Mouse (Mus musculus): ENCODE results near the gene Rftn2. TPM values are rescaled to one million over a fixed set of nuclear protein-coding genes. Genes with fewer than 3 reads are reported as not detected.
A peak's percentile ranks its signal among the peaks of the same experiment; 100 is the strongest.
"Not testable (repeated sequence)": the region's sequence is repeated elsewhere in the genome, so short reads cannot be mapped to it uniquely, and the experiment has no call there.

Gene Rftn2
- polyA plus RNA-seq, 1 experiment from 2014 or later: 1.1 TPM

DNA sequence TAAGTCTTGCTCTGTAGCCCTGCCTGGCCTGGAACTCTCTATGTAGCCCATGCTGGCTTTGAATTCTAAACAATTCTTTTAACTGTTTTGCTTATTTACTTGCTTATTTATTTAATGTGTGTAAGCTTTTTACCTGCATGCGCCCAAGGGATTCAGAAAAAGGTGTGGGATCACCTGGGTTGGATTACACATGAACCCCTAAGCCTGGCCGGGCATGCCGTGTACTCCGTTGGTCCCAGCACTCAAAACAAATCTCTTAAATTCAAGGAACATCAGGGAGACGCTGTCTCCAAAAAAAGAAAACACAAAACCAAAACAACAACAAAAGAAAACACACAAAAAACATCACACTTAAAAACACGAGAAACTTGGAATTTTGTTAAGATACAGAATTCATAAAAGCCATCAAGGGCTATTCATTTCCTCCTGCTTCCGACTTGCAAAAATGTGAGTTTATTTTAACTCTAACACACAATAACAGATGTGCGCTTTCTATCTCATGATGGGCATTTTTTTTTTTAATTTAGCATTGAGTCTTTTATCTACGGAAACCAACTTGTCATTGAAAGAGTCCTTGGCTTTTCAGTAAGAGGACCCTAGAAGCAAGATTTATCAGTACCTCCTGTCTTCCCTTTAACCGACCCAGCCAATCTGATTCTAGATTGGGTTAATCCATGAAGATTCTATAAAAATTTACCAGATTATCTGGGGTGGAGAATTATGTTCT is 96.2 kb downstream of the Rftn2 start:
- no peak for DNase-seq (ENCODE audit: low spot score)

DNA sequence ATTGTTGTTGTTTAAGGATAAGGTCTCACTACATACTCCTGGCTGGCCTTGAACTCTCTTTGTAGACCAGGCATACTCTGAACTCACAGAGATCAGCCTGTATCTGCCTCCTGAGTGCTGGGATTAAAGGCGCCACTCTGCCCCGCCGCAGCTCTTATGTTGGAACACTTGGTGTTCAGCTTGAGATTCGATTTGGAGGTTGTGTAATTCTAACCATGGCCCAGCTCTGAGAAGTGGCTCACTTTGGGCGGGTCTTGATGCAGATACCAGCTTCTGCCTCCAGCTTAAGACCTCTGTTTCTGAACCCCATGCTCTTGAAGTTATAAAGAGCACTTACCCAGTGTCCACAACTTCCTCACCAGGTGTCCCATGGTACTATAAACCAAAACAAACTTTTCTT is 96.9 kb downstream of the Rftn2 start:
- peak; percentile 14 for DNase-seq (ENCODE audit: low spot score)

DNA sequence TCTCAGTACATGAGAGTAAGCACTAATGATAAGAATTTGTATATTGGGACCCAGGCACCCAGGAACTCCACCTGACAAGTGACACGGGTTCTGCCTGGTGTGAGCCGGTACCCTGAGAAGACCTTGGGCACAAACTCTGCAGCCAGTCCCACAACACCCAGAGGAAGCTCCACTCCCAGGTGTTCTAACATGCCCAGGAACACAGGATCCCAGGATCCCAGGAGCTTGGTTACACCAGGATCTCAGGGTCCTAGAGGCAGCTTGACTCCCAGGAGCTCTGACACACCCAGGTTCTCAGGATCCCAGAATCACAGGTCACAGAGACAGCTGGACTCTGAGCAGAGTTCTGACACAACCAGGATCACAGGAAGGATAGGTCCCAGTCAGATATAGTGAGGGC is 102.4 kb downstream of the Rftn2 start:
- DNase-seq (ENCODE audit: low spot score): not testable (repeated sequence)

DNA sequence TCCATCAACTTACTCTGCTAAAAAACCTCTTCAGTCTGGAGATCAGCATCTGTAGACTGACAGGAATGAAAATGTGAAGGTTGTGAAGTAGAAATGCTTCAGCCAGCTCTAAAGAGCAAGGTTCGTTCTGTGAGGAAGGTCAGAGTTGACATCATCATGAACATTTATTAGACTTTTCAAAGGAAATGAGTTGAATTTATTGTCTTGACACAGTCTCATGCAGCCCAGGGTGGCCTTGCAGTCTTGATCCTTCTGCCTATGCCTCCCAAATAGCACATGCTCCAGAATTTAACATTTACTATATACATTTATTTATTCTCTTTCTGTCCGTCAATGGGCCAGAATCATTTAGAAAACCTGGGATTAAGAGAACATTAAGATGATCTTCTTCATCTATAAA is 103.0 kb downstream of the Rftn2 start:
- no peak for DNase-seq (ENCODE audit: low spot score)

DNA sequence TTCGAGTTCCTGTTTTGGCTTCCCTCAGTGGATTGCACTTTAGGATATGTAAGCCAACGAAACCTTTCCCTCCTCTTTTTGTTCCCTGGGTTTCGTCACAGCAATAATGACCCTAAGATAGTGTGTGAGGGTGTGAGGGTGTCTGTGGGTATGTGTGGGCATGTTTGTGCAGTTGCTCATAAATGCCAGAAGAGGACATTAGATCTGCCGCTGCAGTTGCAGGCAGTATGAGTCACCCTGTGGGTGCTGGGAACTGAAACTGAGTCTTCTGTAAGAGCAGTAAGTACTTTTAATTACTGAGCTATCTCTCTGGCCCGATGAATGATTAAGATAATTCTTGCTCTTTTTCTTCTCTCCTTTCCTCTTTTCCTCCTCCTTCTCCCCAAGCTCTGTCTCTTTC is 103.5 kb downstream of the Rftn2 start:
- no peak for DNase-seq (ENCODE audit: low spot score)

Other genes with a start within 250 kb of the Rftn2 start
- gene Sf3b1, start 199.3 kb downstream of the Rftn2 start, polyA plus RNA-seq (2015; fragmentation: Nextera tagmentation; extraction: Ambion mirVana): 390 and 430 TPM in 2 replicates
- gene Coq10b, start 174.0 kb downstream of the Rftn2 start, polyA plus RNA-seq (2015; fragmentation: Nextera tagmentation; extraction: Ambion mirVana): 18.6 and 19.9 TPM in 2 replicates
- gene Hspe1, start 138.7 kb downstream of the Rftn2 start, polyA plus RNA-seq (2015; fragmentation: Nextera tagmentation; extraction: Ambion mirVana): 316 and 385 TPM in 2 replicates
- 258 and 291 TPM in 2 replicates for gene Hspd1, start 138.5 kb downstream of the Rftn2 start, polyA plus RNA-seq (2015; fragmentation: Nextera tagmentation; extraction: Ambion mirVana)
- 127 and 149 TPM in 2 replicates for gene Mob4, start 95.6 kb downstream of the Rftn2 start, polyA plus RNA-seq (2015; fragmentation: Nextera tagmentation; extraction: Ambion mirVana)
- gene Mars2, start 10.4 kb upstream of the Rftn2 start, polyA plus RNA-seq (2015; fragmentation: Nextera tagmentation; extraction: Ambion mirVana): 3.5 and 3.8 TPM in 2 replicates
- gene Boll, start 136.7 kb upstream of the Rftn2 start, polyA plus RNA-seq (2015; fragmentation: Nextera tagmentation; extraction: Ambion mirVana): 1.0 and 1.1 TPM in 2 replicates
- gene Plcl1, start 179.1 kb upstream of the Rftn2 start, polyA plus RNA-seq (2015; fragmentation: Nextera tagmentation; extraction: Ambion mirVana): 2.1 and 2.9 TPM in 2 replicates